Mouse (Mus musculus) CH12.LX (cell line): ENCODE measurements at regions not wholly inside any gene's neighbourhood (a gene's known extent, or its start where the extent isn't known, plus 50 kb on each side); places are given as distances from the start of the nearest gene placed in this dataset.

ENCODE experiments used
- CTCF ChIP-seq, 2 experiments: IDR thresholded peaks in 1 of 2; conservative IDR thresholded peaks in 1 of 2; 2 replicates each; pipeline ENCODE4 v1.5.1; 2011 to 2012; ENCODE audit warnings: low read depth in 2 of 2, low read length in 2 of 2, improper control_type of control experiment in 1 of 2, inconsistent platforms in 1 of 2, mild to moderate bottlenecking in 1 of 2, moderate library complexity in 1 of 2
- ETS1 ChIP-seq: conservative IDR thresholded peaks from 2 replicates; pipeline ENCODE4 v1.6.1; 2012; ENCODE audit warnings: low read depth, mild to moderate bottlenecking, inconsistent platforms, low read length, improper control_type of control experiment, moderate library complexity
- GABPA ChIP-seq: IDR thresholded peaks from 2 replicates; pipeline ENCODE4 v1.6.1; 2012; ENCODE audit warnings: low read depth, low read length, improper control_type of control experiment, inconsistent platforms; ENCODE audit not compliant: insufficient replicate concordance
- MAX ChIP-seq: IDR thresholded peaks from 2 replicates; pipeline ENCODE4 v1.6.1; 2011; ENCODE audit warnings: low read length, improper control_type of control experiment
- MEF2A ChIP-seq: IDR thresholded peaks from 2 replicates; pipeline ENCODE4 v1.6.1; 2014; ENCODE audit warnings: low read depth, mild to moderate bottlenecking, inconsistent platforms, low read length, improper control_type of control experiment, borderline replicate concordance
- MYC ChIP-seq: IDR thresholded peaks from 2 replicates; pipeline ENCODE4 v1.6.1; 2011; ENCODE audit warnings: low read depth, mild to moderate bottlenecking, improper control_type of control experiment, low read length
- POLR2A ChIP-seq: IDR thresholded peaks from 2 replicates; pipeline ENCODE4 v1.6.1; 2011; ENCODE audit warnings: low read depth, mild to moderate bottlenecking, improper control_type of control experiment, low read length
- ZC3H11A ChIP-seq: IDR thresholded peaks from 2 replicates; pipeline ENCODE4 v1.6.1; 2012; ENCODE audit warnings: low read depth, mild to moderate bottlenecking, inconsistent platforms, low read length, improper control_type of control experiment
- ZNF384 ChIP-seq: IDR thresholded peaks from 2 replicates; pipeline ENCODE4 v1.6.1; 2012; ENCODE audit warnings: low read depth, low read length, improper control_type of control experiment, inconsistent platforms

DNA sequence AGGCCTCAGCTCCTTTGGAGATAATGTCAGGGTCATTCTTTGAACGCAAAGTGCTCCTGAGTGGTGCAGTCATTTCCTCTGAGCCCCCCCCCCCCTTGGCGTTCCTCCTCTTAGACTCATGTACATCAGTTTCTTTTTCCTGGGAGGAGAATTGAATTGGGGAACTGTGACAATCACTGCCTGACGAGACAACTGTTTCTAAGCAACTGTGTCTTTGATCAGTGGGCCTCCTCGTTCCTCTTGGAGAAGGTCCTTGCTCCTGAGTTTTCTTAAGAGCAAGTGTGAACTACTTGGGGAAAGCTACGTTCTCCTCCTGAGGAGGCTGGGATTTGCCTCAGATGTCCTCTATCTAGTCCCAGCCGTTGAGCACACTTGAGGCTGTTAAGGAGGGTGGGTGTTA, 287.5 kb downstream of the Maf start:
- TF ChIP-seq GABPA: no peak
- no peak for TF ChIP-seq ZNF384
- no peak for TF ChIP-seq CTCF (conservative IDR thresholded peaks at IDR 0.05 in 1 of 2, IDR thresholded peaks at IDR 0.05 in 1 of 2; ENCODE audit: low read depth in 2 of 2, low read length in 2 of 2)
- no peak for TF ChIP-seq MAX
- TF ChIP-seq POLR2A: no peak
- TF ChIP-seq MEF2A: no peak
- TF ChIP-seq ETS1: no peak
- TF ChIP-seq ZC3H11A: no peak
- TF ChIP-seq MYC: no peak
